Mouse (Mus musculus): ENCODE data around the gene Dynlt1f. TPM values are rescaled to one million over a fixed set of nuclear protein-coding genes. Genes with fewer than 3 reads are reported as not detected.
A peak's percentile ranks its signal among the peaks of the same experiment; 100 is the strongest.
"Not testable (repeated sequence)": the region's sequence is repeated elsewhere in the genome, so short reads cannot be mapped to it uniquely, and the experiment has no call there.

Dynlt1f gene
- polyA plus RNA-seq, 1 experiment, result 118 TPM

DNA sequence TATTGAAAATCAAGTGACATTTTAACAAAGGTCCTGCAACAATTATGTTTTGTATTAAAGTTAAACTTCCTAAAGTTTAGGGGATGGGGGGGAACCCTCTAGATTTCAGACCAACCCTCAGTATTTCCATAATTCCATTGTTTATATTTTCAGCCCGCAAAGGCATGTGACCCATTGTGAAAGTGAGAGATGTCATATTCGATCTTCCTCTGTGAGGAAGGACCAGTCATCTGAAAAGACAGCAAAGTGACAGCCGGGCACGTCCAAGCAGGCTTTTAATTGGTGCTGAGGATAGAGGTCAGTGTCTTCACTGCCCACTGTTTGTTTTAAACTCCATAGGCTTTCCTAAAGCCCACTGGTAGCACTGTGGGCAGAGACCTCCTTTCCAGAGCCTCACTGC lies 26.0 kb upstream of the Dynlt1f start:
- H3K4me1 ChIP-seq (ENCODE audit: control insufficient read depth, insufficient read depth, low read length); H3K27ac ChIP-seq (ENCODE audit: insufficient read depth, low read depth, low read length); H3K4me3 ChIP-seq (ENCODE audit: insufficient read depth, low read length): not testable (repeated sequence)

GRCm38 (mm10) chr17:6678063-6678462 lies 22.4 kb upstream of the Dynlt1f start:
- not testable (repeated sequence) for H3K4me3 ChIP-seq (ENCODE audit: insufficient read depth, low read length); H3K4me1 ChIP-seq (ENCODE audit: control insufficient read depth, insufficient read depth, low read length); H3K27ac ChIP-seq (ENCODE audit: insufficient read depth, low read depth, low read length)

GRCm38 (mm10) chr17:6674297-6674696 lies 18.6 kb upstream of the Dynlt1f start:
- H3K4me3 ChIP-seq (ENCODE audit: insufficient read depth, low read length); H3K27ac ChIP-seq (ENCODE audit: insufficient read depth, low read depth, low read length); H3K4me1 ChIP-seq (ENCODE audit: control insufficient read depth, insufficient read depth, low read length): not testable (repeated sequence)

- not testable (repeated sequence) for H3K27ac ChIP-seq (ENCODE audit: insufficient read depth, low read depth, low read length); H3K4me1 ChIP-seq (ENCODE audit: control insufficient read depth, insufficient read depth, low read length); H3K4me3 ChIP-seq (ENCODE audit: insufficient read depth, low read length)
These were observed 12.8 kb upstream of the Dynlt1f start for GRCm38 (mm10) chr17:6668522-6668921.

- H3K4me3 ChIP-seq (ENCODE audit: insufficient read depth, low read length); H3K4me1 ChIP-seq (ENCODE audit: control insufficient read depth, insufficient read depth, low read length); H3K27ac ChIP-seq (ENCODE audit: insufficient read depth, low read depth, low read length): not testable (repeated sequence)
These were observed 9.7 kb upstream of the Dynlt1f start for GRCm38 (mm10) chr17:6665389-6665788.

- not testable (repeated sequence) for H3K4me3 ChIP-seq (ENCODE audit: insufficient read depth, low read length); H3K4me1 ChIP-seq (ENCODE audit: control insufficient read depth, insufficient read depth, low read length); H3K27ac ChIP-seq (ENCODE audit: insufficient read depth, low read depth, low read length)
These were observed 7.1 kb upstream of the Dynlt1f start for GRCm38 (mm10) chr17:6662840-6663239.

- not testable (repeated sequence) for H3K4me3 ChIP-seq (ENCODE audit: insufficient read depth, low read length); H3K4me1 ChIP-seq (ENCODE audit: control insufficient read depth, insufficient read depth, low read length); H3K27ac ChIP-seq (ENCODE audit: insufficient read depth, low read depth, low read length)
These were observed 5.6 kb upstream of the Dynlt1f start for GRCm38 (mm10) chr17:6661093-6661816.

GRCm38 (mm10) chr17:6660589-6660988 lies 4.9 kb upstream of the Dynlt1f start:
- not testable (repeated sequence) for H3K27ac ChIP-seq (ENCODE audit: insufficient read depth, low read depth, low read length); H3K4me3 ChIP-seq (ENCODE audit: insufficient read depth, low read length); H3K4me1 ChIP-seq (ENCODE audit: control insufficient read depth, insufficient read depth, low read length)

- H3K4me3 ChIP-seq (ENCODE audit: insufficient read depth, low read length); H3K4me1 ChIP-seq (ENCODE audit: control insufficient read depth, insufficient read depth, low read length); H3K27ac ChIP-seq (ENCODE audit: insufficient read depth, low read depth, low read length): not testable (repeated sequence)
These were observed 3.1 kb upstream of the Dynlt1f start, which contains the start of gene Sytl3 for GRCm38 (mm10) chr17:6658801-6659200. Gene Sytl3 (plus strand): TSS chr17:6659093.

DNA sequence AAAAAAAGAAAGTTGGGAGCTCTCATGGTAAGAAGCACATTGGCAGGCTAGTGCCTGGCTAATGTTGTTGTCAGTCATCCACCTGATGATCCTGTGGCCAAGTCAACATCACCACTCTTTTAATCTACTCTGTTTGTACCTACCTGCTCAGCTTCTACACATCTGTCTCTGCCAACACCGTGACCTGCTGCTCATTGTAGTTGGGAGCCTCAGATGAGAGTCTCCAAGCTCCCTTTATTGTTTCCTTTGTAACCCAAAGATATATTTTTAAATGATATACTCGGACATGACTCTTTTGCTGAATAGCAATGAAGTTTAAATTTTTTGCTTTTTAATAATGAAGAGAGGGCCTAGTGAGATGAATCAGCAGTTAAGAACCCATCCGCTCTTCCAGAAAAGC lies 771 bp upstream of the Dynlt1f start:
- not testable (repeated sequence) for H3K4me1 ChIP-seq (ENCODE audit: control insufficient read depth, insufficient read depth, low read length); H3K4me3 ChIP-seq (ENCODE audit: insufficient read depth, low read length); H3K27ac ChIP-seq (ENCODE audit: insufficient read depth, low read depth, low read length)

- not testable (repeated sequence) for H3K4me1 ChIP-seq (ENCODE audit: control insufficient read depth, insufficient read depth, low read length)
- H3K4me3 ChIP-seq (ENCODE audit: insufficient read depth, low read length), result peak overlapping the region; percentile 72
- H3K27ac ChIP-seq (ENCODE audit: insufficient read depth, low read depth, low read length), result peak overlapping the region; percentile 67
These were observed 601 bp downstream of the Dynlt1f start for GRCm38 (mm10) chr17:6655087-6655511.

DNA sequence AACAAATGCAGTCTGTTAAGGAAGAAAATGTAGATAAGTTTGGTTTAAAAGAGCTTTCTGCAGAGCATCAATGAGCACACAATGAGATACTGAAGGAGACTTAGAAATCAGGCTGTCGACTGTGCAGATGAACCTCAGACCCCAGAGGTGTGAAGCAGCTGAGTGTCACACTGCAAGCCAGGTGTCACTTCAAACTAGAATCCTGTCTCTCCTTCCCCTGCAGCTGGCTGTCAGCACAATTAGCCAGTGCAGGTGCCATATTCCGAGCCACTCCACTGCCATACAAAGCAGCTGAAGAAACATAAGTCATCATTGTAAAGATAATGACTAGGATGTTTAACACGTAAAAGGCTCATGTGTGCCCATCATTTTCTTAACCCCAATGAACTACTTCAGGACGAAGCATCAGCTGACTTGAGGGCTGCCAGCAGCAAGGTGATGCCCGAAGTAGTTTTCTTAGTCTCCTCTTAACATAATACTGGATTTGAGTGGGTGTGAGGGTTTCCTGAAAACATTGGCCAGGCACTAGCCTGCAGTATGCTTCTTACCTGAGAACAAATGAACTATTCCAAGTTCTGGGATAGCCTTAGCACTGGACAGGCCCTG lies 2.3 kb downstream of the Dynlt1f start:
- H3K4me1 ChIP-seq (ENCODE audit: control insufficient read depth, insufficient read depth, low read length); H3K27ac ChIP-seq (ENCODE audit: insufficient read depth, low read depth, low read length); H3K4me3 ChIP-seq (ENCODE audit: insufficient read depth, low read length): not testable (repeated sequence)

DNA sequence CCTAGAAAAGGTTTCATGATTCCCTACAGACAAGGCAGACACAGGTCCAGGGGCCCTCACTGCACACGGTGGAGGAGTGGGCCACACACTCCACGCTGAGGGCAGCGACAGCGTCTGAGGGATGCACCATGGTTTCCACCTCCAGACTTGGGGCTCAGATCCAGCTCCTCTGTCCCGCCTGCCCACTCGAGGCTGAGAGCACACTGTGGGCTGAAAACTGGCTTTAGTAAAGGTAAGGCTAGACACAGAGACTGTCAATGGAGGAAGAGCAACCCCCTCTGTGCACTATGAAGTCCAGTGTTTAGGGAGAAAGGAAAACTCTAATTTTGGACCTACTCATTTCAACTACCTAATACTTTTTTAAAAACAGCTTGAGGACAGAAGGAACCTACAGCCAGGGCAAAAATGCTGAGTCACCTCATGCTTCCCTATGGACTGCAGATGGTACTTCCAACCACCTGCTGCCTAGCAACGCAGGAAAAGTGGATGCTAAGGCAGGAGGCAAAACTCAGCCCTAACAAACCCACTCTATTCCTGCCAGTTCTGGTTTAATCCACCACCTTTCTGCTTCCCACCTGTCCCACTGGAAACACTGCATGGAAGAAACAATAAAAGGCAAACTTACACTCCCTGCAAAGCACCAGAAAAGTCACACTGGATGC lies 4.7 kb downstream of the Dynlt1f start:
- not testable (repeated sequence) for H3K4me1 ChIP-seq (ENCODE audit: control insufficient read depth, insufficient read depth, low read length)

DNA sequence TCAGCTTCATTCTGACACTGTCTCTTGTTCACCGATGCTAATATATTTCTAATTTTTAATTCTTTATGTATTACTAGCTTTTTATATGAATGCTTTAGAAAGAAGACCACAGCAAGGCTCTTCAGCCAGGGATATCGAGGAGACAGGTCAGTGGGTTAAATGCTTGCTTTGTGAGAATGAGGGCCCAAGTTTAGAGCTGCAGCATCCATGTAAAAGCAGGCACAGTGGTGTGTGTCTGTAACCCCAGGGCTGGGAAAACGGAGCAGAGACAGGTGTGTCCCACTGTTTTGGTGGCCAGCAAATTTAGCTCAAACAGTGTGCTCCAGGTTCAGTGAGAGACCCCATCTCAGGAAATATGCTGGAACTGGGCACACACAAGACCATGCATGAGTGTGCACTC lies 8.2 kb downstream of the Dynlt1f start:
- H3K4me3 ChIP-seq (ENCODE audit: insufficient read depth, low read length); H3K4me1 ChIP-seq (ENCODE audit: control insufficient read depth, insufficient read depth, low read length); H3K27ac ChIP-seq (ENCODE audit: insufficient read depth, low read depth, low read length): not testable (repeated sequence)

More for the DNA sequence above, 4.7 kb downstream of the Dynlt1f start:
- H3K27ac ChIP-seq (ENCODE audit: insufficient read depth, low read depth, low read length); H3K4me3 ChIP-seq (ENCODE audit: insufficient read depth, low read length): not testable (repeated sequence)

DNA sequence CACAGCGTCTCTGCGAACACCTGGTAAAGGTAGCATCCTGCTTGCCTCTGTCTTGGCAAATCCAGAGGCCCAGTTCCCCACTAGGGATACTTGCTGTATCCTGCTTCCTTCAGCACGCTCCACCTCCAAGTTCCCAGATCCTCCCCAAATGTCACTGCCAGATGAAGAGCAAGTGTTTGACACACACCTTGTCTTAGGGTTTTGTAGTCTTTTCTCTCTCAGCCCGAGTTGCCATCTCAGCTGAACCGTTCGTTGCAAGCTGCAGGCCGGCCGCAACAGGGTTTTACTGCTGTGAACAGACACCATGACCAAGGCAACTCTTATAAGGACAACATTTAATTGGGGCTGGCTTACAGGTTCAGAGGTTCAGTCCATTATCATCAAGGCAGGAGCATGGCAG lies 8.9 kb downstream of the Dynlt1f start:
- not testable (repeated sequence) for H3K4me1 ChIP-seq (ENCODE audit: control insufficient read depth, insufficient read depth, low read length); H3K27ac ChIP-seq (ENCODE audit: insufficient read depth, low read depth, low read length); H3K4me3 ChIP-seq (ENCODE audit: insufficient read depth, low read length)

- not testable (repeated sequence) for H3K4me3 ChIP-seq (ENCODE audit: insufficient read depth, low read length); H3K27ac ChIP-seq (ENCODE audit: insufficient read depth, low read depth, low read length); H3K4me1 ChIP-seq (ENCODE audit: control insufficient read depth, insufficient read depth, low read length)
These were observed 10.0 kb downstream of the Dynlt1f start for GRCm38 (mm10) chr17:6645668-6646067.

Measured in bone marrow macrophage, adult 2 months (primary cell).